Mouse (Mus musculus) cerebellum, adult 8-10 months (tissue): ENCODE measurements at regions not wholly inside any gene's neighbourhood (a gene's known extent, or its start where the extent isn't known, plus 50 kb on each side); places are given as distances from the start of the nearest gene placed in this dataset.

Experiments
- DNase-seq: peaks from one replicate; pipeline ENCODE4 v3.0.0; 2022

- no peak for DNase-seq
Observed at GRCm38 (mm10) chrX:42332906-42333305, 156.6 kb upstream of the Tex13c2 start.

GRCm38 (mm10) chrX:42333631-42334030 is 155.9 kb upstream of the Tex13c2 start:
- DNase-seq = no peak

- no peak for DNase-seq
Observed at GRCm38 (mm10) chrX:42334794-42335193, 154.7 kb upstream of the Tex13c2 start.

GRCm38 (mm10) chrX:42336772-42337171 is 152.7 kb upstream of the Tex13c2 start:
- DNase-seq = no peak

GRCm38 (mm10) chrX:42342362-42342761 is 147.1 kb upstream of the Tex13c2 start:
- DNase-seq = no peak

DNA sequence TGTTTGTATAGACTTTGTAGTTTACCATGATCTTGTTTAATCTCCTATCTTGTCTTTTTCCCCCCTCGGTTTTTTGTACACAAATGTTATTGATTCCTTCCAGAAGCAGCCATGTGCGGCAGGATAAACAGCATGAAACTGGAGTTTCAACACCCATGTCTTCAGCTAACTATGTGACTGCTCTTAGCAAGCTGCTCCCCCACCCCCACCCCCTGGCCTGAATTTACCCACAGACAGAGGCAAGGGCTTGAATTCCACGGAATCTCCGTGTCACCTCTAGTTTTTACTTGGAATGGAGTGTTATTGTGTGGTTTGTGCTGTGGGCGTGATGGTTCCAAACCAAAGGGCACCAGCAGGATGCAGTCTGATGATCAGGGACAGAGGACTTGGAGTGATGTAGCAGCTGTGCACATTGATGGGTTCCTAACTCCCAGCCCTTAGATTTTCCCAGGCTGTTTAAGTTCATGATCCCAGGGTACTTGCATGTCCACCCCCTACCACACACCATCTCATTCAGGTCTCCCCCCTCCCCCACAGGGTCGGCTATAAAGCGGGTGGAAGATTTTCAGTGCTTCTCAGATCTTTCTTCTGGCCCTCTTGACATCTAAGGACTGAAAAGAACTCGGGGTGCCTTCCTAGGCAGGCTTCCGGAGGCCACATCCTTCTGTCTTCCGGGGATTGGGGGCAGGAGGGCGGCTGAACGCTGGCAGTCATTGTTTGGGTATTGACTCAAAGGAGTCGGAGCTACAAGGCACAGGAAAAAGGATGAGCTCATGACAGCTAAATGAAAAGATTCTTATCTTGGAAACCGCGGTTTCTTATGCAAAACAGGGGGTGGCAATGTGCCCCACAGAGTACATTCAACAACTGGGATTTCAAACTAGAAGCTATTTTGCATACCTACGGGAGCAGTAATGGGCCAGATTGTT is 146.3 kb upstream of the Tex13c2 start:
- no peak for DNase-seq

GRCm38 (mm10) chrX:42352610-42353254 is 136.8 kb upstream of the Tex13c2 start:
- DNase-seq = no peak

- DNase-seq = no peak
Observed at GRCm38 (mm10) chrX:42359381-42360172, 129.9 kb upstream of the Tex13c2 start.

DNA sequence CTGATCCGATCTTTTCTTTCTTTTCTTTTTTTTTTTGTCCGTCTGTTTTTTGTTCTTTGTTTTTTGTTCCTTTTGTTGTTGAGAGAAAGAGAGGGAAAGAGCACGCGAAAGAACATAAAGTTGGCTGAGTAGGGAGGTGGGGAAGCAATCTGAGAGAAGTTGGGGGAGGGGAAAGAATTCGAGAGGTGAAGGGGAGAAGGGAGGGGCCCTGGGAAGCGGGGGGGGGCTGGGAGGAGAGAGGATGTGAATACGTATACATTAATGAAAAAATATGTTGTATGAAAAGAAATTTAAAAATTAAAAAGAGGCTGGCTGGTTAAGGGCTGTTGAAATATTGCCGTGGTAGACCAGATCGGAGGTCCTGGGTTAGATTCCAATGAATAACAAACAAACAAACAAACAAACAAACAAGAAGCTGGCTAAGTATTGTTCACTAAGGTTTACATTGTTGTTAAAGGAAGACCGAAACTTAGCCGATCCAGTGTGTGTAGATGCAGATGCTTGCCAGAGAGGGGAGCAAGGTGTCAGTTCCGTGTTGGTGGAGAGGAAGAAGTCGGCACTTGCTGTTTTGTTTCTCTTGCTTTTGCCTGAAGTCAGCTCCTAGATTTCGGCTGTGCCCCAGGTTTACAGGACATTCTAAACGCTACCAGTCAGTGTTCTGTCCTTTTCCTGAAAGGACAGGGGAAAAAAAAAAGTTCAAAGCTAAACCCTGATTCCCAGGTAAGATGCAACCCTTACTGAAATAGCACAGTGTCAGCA is 129.1 kb upstream of the Tex13c2 start:
- DNase-seq = peak; percentile 9

- DNase-seq = no peak
Observed at GRCm38 (mm10) chrX:42360973-42361372, 128.5 kb upstream of the Tex13c2 start.

DNA sequence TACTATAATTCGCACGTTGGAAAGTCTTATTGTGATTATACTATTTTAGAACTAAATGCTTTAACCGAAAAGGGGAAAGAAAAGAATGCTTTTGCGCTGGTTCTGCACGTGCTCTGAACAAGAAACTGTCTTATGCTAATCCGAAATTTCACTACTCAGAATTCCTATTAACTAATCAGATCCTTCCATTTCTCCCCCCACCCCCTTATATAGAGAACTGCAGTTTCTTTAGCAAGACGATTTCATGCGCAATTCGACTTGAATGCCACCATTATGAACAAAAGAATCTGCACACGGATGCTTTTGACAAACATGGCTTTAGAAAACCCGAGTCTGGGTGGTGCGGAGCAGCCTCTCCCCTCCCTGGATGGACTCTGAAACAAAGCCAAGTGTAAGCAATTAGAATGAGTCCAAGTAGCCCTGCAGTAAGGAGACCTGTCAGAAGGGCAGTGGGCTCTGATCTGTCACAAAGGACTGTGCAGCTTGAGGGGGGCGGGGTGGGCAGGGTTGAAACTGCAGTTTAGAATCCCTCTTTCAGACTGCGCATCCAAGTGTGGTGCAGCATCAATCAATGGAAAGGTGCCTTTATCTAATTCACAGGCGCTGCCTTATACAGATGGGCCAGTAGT is 128.0 kb upstream of the Tex13c2 start:
- DNase-seq = no peak

DNA sequence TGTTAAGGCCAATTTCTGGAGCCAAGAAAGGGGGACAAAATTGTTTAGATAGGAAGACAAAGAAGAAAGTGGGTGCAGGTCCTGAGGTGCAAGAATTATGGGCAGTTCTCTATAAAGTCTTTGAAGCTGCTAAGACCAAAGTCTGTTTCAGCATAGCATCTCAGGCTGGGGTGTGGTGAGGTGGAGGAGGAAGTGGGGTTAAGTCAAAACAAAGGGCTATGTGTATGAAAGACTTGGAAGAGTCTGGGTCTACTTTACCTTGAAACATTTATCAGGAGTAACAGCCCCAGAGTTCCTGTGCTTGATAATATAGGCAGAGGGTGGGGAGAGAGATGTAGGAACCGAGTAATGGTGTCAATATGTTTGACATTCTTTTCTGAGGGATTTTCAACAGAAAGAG is 125.4 kb upstream of the Tex13c2 start:
- no peak for DNase-seq

DNA sequence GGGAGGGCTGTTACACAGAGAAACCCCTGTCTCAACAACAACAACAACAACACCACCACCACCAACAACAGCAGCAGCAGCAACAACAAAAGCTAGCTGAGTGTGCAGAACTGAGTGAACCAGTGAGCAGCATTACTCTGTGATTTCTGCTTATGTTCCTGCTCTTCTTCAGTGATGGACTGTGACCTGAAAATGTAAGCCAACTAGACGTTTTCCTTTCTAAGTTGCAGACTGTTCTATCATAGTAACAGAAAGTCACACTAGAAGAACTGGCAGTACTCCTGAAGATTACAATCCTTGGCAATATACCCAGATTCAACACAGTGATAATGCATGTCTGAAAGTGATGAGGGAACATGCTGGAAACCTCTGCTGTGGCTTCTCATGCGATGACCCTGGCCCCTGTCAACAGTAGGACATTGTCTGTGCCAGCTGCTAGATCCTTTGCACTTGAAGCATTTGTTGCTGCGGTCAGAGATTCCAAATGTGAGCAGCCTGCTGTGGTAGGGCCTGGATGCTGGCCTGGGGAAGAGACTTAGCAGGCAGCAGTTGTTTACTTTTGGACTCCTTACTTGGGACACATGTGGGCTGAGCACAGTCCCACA is 115.6 kb upstream of the Tex13c2 start:
- no peak for DNase-seq

DNA sequence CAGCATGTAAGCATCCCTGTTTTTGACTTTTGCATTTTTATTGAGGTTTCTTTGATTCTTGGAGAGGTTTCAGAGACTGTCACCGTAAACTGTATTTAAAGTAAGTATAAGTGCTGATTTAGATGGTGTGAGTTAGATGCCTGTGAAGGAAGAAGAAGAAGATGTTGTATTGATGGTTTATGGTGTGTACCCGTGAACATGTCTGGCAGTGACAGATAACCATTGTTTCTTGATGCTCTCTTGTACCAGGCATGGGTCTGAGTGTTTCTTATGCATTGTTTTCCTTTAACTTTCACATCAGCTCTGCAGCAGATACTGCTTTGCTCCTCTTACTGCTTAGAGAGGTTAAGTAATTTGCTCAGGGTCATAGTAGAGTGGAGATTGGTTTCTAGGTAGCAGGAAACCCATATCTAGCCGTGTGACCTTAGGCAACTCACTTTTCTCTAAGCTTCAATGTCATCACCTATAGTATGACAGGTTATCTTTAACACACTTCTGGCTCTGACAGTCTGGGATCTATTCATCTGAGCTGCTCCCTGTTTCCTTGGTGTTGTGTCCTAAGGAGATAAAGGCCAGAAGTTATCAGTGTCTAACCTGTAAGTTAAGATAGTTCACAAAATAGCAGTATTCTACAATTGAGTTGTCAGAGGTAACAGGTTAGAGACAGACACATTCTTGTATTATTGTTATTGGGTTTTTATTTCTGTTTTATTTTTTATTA is 95.5 kb upstream of the Tex13c2 start:
- DNase-seq = no peak

DNA sequence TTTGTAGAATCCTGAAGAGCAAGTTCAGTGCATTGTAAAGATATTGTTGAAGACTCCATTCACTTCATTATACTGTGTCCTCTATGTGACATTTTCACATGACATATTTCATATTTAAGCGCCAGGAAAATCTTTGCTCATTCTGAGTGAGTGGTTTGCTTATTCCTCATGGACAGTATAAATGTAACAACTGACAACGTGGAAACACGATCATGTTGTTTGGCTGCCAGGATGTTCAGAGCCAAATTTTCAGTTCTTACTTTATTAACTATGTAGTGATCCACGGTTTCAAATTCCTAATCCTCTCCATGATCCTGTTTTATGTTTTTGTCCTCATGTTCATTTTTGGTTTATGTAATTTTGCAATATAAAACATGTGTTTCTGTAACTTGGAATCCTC is 93.0 kb upstream of the Tex13c2 start:
- no peak for DNase-seq

GRCm38 (mm10) chrX:42398836-42399235 is 90.7 kb upstream of the Tex13c2 start:
- DNase-seq = no peak

- no peak for DNase-seq
Observed at GRCm38 (mm10) chrX:42399343-42399742, 90.1 kb upstream of the Tex13c2 start.

DNA sequence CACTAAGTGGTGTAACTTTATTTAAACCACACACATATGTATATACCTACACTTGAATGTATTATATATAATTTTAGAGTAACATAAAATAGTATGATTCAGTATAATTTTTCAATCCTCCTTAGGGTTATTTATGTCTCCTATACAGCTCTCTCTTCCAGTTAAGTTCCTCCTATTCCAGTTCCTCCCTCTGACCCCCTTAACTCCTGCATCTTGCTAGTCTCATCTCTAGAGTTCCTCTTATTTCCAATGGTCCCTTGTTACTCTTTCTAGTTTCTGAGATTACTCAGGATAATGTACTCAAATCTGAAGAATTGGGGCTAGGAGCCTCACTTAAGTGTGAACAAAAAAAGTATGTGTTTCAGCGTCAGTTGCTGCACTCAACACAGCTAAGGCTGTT is 88.4 kb upstream of the Tex13c2 start:
- DNase-seq = no peak

DNA sequence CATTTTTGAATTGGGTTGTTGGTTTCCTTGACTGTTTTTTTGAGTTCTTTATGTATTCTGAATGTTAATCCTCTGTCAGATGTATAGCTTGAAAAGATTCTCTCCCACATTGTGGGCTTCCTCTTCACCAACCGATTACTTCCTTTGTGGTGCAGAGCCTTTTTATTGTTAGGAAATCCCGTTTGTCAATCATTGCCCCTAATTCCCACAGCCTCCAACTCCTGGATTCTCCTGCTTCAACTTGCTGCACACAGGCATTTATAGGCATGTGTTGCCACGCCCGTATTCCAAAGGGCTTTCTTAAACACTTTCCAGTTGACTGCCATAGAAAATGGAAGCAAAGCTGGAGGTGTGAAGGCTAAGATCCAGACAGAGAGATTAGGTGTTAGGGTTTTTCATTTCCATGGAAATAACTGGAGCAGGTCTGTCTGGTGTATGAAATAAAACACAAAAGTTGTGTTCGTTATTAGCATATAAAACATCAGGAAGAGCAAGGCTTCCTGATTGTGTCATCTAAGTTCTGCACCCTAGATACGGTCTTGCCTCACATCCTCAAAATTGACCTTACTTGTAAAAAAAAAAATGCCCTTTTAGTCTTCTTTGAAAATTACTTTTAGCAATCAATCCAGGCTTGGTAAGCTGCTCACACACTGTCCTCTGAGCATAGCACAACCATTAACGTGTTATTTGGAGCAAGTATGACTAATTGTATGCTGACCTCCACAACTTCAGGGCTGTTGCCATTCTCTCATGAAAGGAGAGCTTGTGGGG is 87.7 kb upstream of the Tex13c2 start:
- DNase-seq = no peak

GRCm38 (mm10) chrX:42402335-42402605 is 87.2 kb upstream of the Tex13c2 start:
- DNase-seq = no peak
